Mouse (Mus musculus) urinary bladder, adult 2 months (tissue): ENCODE measurements around the gene Poll. TPM values are rescaled to one million over a fixed set of nuclear protein-coding genes. Genes with fewer than 3 reads are reported as not detected.

Experiments
- DNase-seq: peaks from one replicate; pipeline ENCODE4 v3.0.0; 2022; ENCODE audit warnings: low spot score
- polyA plus RNA-seq: library from polyadenylated mRNA; depleted of rRNA; stranded (reverse); fragments of >200 nt; gene quantifications from 2 replicates; pipeline ENCODE4 v1.2.3, GENCODE M21; 2012; rRNA removed

Gene Poll
- polyA plus RNA-seq: 9.5 and 10.8 TPM in 2 replicates

- peak; percentile 64 for DNase-seq
These were observed at the start of gene Poll, which contains the start of gene Gm17018 for GRCm38 (mm10) chr19:45560153-45560890. Gene Poll, minus strand, starts transcription at chr19:45560531. Gene Gm17018, plus strand, starts transcription at chr19:45560615.

GRCm38 (mm10) chr19:45608648-45609339 is 48.5 kb upstream of the Poll start:
- no peak for DNase-seq

GRCm38 (mm10) chr19:45607479-45607878 is 47.1 kb upstream of the Poll start:
- no peak for DNase-seq

- DNase-seq: no peak
These were observed 46.4 kb upstream of the Poll start for GRCm38 (mm10) chr19:45606701-45607100.

GRCm38 (mm10) chr19:45602606-45603005 is 42.3 kb upstream of the Poll start:
- no peak for DNase-seq

- DNase-seq: no peak
These were observed 36.8 kb upstream of the Poll start for GRCm38 (mm10) chr19:45597106-45597505.

GRCm38 (mm10) chr19:45596434-45596833 is 36.1 kb upstream of the Poll start:
- no peak for DNase-seq

- DNase-seq: no peak
These were observed 35.7 kb upstream of the Poll start for GRCm38 (mm10) chr19:45596019-45596418.

GRCm38 (mm10) chr19:45595481-45595880 is 35.1 kb upstream of the Poll start:
- DNase-seq: no peak

- no peak for DNase-seq
These were observed 33.7 kb upstream of the Poll start for GRCm38 (mm10) chr19:45594079-45594478.

GRCm38 (mm10) chr19:45592916-45593315 is 32.6 kb upstream of the Poll start:
- DNase-seq: no peak

GRCm38 (mm10) chr19:45591704-45592103 is 31.4 kb upstream of the Poll start:
- no peak for DNase-seq

- no peak for DNase-seq
These were observed 29.4 kb upstream of the Poll start for GRCm38 (mm10) chr19:45589761-45590160.

GRCm38 (mm10) chr19:45587509-45588292 is 27.4 kb upstream of the Poll start:
- no peak for DNase-seq

GRCm38 (mm10) chr19:45586850-45587249 is 26.5 kb upstream of the Poll start:
- DNase-seq: no peak

- no peak for DNase-seq
These were observed 24.7 kb upstream of the Poll start for GRCm38 (mm10) chr19:45584856-45585620.

GRCm38 (mm10) chr19:45583136-45583535 is 22.8 kb upstream of the Poll start:
- DNase-seq: no peak

GRCm38 (mm10) chr19:45582161-45582560 is 21.8 kb upstream of the Poll start:
- no peak for DNase-seq

- peak; percentile 27 for DNase-seq
These were observed 20.9 kb upstream of the Poll start for GRCm38 (mm10) chr19:45581257-45581656.

- no peak for DNase-seq
These were observed 19.9 kb upstream of the Poll start for GRCm38 (mm10) chr19:45580235-45580634.

- DNase-seq: no peak
These were observed 19.1 kb upstream of the Poll start for GRCm38 (mm10) chr19:45579416-45579815.

GRCm38 (mm10) chr19:45578976-45579375 is 18.6 kb upstream of the Poll start:
- no peak for DNase-seq
